Mouse (Mus musculus) embryonic fibroblast, embryonic 13.5 days (primary cell): ENCODE results near the gene Fam20b.

Experiments
- CTCF ChIP-seq: IDR thresholded peaks from 2 replicates; pipeline ENCODE4 v1.5.1; 2011; ENCODE audit warnings: mild to moderate bottlenecking, control low read depth, low read length, moderate library complexity, borderline replicate concordance; ENCODE audit not compliant: insufficient read depth
- POLR2A ChIP-seq: IDR thresholded peaks from 2 replicates; pipeline ENCODE4 v1.6.1; 2011; ENCODE audit warnings: low read depth, mild to moderate bottlenecking, control low read depth, low read length, moderate library complexity

GRCm38 (mm10) chr1:156730802-156731201 is 11.9 kb upstream of the Fam20b start:
- TF ChIP-seq CTCF (no peak), POLR2A (no peak)
